Mouse (Mus musculus) stomach, postnatal 0 days (tissue): Measurements from ENCODE around the gene Ccdc138.
A peak's percentile ranks its signal among the peaks of the same experiment; 100 is the strongest.

Source experiments
- CTCF ChIP-seq: IDR thresholded peaks from 2 replicates; pipeline ENCODE4 v1.5.1; 2016; ENCODE audit warnings: antibody characterized with exemption, low read depth, mild to moderate bottlenecking, moderate library complexity
- EP300 ChIP-seq: optimal IDR thresholded peaks from 2 replicates; pipeline ENCODE3; 2016; ENCODE audit warnings: antibody characterized with exemption

- no peak for TF ChIP-seq EP300
- TF ChIP-seq CTCF = peak; percentile 34; the same call in 1 of the 2 replicates
Observed at GRCm38 (mm10) chr10:58548739-58549138, 51.0 kb downstream of the Ccdc138 start.
